Mouse (Mus musculus) MEL (cell line): ENCODE data around the gene Sox11. TPM values are rescaled to one million over a fixed set of nuclear protein-coding genes. Genes with fewer than 3 reads are reported as not detected.

Experiments used
- DNase-seq: peaks from one replicate; pipeline ENCODE4 v3.0.0; 2011; ENCODE audit warnings: low read depth, low spot score
- H3K27ac ChIP-seq: 2 replicates; pipeline ENCODE4 v1.5.1; 2012; ENCODE audit warnings: low read depth, mild to moderate bottlenecking, control low read depth, low read length, moderate library complexity; ENCODE audit not compliant: control insufficient read depth
- H3K27me3 ChIP-seq, 2 experiments: fragments of 150-350 bp in 1 of 2; sonication (generic) in 1 of 2; 2 replicates each; pipeline ENCODE4 v1.6.1; 2012; ENCODE audit warnings: low read length in 2 of 2, mild to moderate bottlenecking in 2 of 2, improper control_type of control experiment in 1 of 2, moderate library complexity in 1 of 2; ENCODE audit not compliant: insufficient read depth in 2 of 2, control insufficient read depth in 1 of 2
- H3K36me3 ChIP-seq, 2 experiments: 2 replicates each; pipeline ENCODE4 v1.6.1; 2012 to 2014; ENCODE audit warnings: low read length in 2 of 2, improper control_type of control experiment in 1 of 2, inconsistent platforms in 1 of 2, mild to moderate bottlenecking in 1 of 2; ENCODE audit not compliant: insufficient read depth in 2 of 2, control insufficient read depth in 1 of 2
- H3K4me1 ChIP-seq, 2 experiments: fragments of 150-350 bp in 1 of 2; sonication (generic) in 1 of 2; 2 replicates each; pipeline ENCODE4 v1.6.1; 2012; ENCODE audit warnings: low read length in 2 of 2, improper control_type of control experiment in 1 of 2, mild to moderate bottlenecking in 1 of 2; ENCODE audit not compliant: insufficient read depth in 2 of 2, control insufficient read depth in 1 of 2
- H3K4me3 ChIP-seq, 2 experiments: fragments of 150-350 bp in 1 of 2; sonication (generic) in 1 of 2; 2 replicates each; pipeline ENCODE4 v1.5.1; 2012; ENCODE audit warnings: low read depth in 2 of 2, low read length in 2 of 2, mild to moderate bottlenecking in 2 of 2, moderate library complexity in 2 of 2, control low read depth in 1 of 2, improper control_type of control experiment in 1 of 2; ENCODE audit not compliant: control insufficient read depth in 1 of 2, insufficient read depth in 1 of 2
- H3K79me2 ChIP-seq: 2 replicates; pipeline ENCODE4 v1.6.1; 2012; ENCODE audit warnings: mild to moderate bottlenecking, low read length, moderate library complexity; ENCODE audit not compliant: control insufficient read depth, poor library complexity, insufficient read depth
- H3K9ac ChIP-seq: 2 replicates; pipeline ENCODE4 v1.6.1; 2012; ENCODE audit warnings: low read depth, mild to moderate bottlenecking, control low read depth, low read length, moderate library complexity; ENCODE audit not compliant: control insufficient read depth, poor library complexity, severe bottlenecking
- H3K9me3 ChIP-seq: fragments of 150-350 bp; sonication (generic); replicated peaks from 2 replicates; pipeline ENCODE4 v1.6.1; 2012; ENCODE audit warnings: mild to moderate bottlenecking, low read length, improper control_type of control experiment, moderate library complexity; ENCODE audit not compliant: insufficient read depth
- CHD1 ChIP-seq: IDR thresholded peaks from 2 replicates; pipeline ENCODE4 v1.6.1; 2012; ENCODE audit warnings: low read depth, mild to moderate bottlenecking, inconsistent platforms, low read length, improper control_type of control experiment
- EP300 ChIP-seq, 2 experiments: IDR thresholded peaks; 2 replicates each; pipeline ENCODE4 v1.6.1; 2011; ENCODE audit warnings: improper control_type of control experiment in 2 of 2, low read length in 2 of 2, low read depth in 1 of 2, mild to moderate bottlenecking in 1 of 2
- HCFC1 ChIP-seq: IDR thresholded peaks from 2 replicates; pipeline ENCODE4 v1.6.1; 2012; ENCODE audit warnings: low read depth, mild to moderate bottlenecking, inconsistent platforms, low read length, improper control_type of control experiment, moderate library complexity
- MAZ ChIP-seq: IDR thresholded peaks from 2 replicates; pipeline ENCODE4 v1.6.1; 2012; ENCODE audit warnings: low read depth, mild to moderate bottlenecking, inconsistent platforms, low read length, improper control_type of control experiment
- NRF1 ChIP-seq: IDR thresholded peaks from 2 replicates; pipeline ENCODE4 v1.6.1; 2014; ENCODE audit warnings: low read depth, mild to moderate bottlenecking, inconsistent platforms, low read length, improper control_type of control experiment, moderate library complexity; ENCODE audit not compliant: poor library complexity, insufficient read depth, severe bottlenecking
- RAD21 ChIP-seq: IDR thresholded peaks from 2 replicates; pipeline ENCODE4 v1.6.1; 2011; ENCODE audit warnings: mild to moderate bottlenecking, low read depth, low read length, improper control_type of control experiment
- RCOR1 ChIP-seq: IDR thresholded peaks from 2 replicates; pipeline ENCODE4 v1.6.1; 2012; ENCODE audit warnings: low read depth, mild to moderate bottlenecking, inconsistent platforms, low read length, improper control_type of control experiment
- USF2 ChIP-seq, 2 experiments: IDR thresholded peaks; 2 replicates each; pipeline ENCODE4 v1.6.1; 2011 to 2012; ENCODE audit warnings: improper control_type of control experiment in 2 of 2, low read length in 2 of 2, borderline replicate concordance in 1 of 2, inconsistent platforms in 1 of 2, low read depth in 1 of 2, mild to moderate bottlenecking in 1 of 2; ENCODE audit not compliant: insufficient read depth in 1 of 2
- ZC3H11A ChIP-seq: IDR thresholded peaks from 2 replicates; pipeline ENCODE4 v1.6.1; 2012; ENCODE audit warnings: low read depth, mild to moderate bottlenecking, inconsistent platforms, low read length, improper control_type of control experiment
- ZKSCAN1 ChIP-seq: IDR thresholded peaks from 2 replicates; pipeline ENCODE4 v1.6.1; 2012; ENCODE audit warnings: low read depth, mild to moderate bottlenecking, inconsistent platforms, low read length, improper control_type of control experiment, moderate library complexity
- polyA plus RNA-seq, 2 experiments: library from polyadenylated mRNA; stranded (reverse) in 1 of 2; unstranded in 1 of 2; fragments of >175 nt in 1 of 2; fragments of >200 nt in 1 of 2; gene quantifications; 2 replicates each; pipeline versions ENCODE4 v1.2.1 to v1.2.4; 2012; ENCODE audit warnings: low replicate concordance in 2 of 2, low read depth in 1 of 2; ENCODE audit not compliant: insufficient read length in 2 of 2, insufficient read depth in 1 of 2, missing spikeins in 1 of 2
- total RNA-seq: library from RNA; depleted of rRNA; stranded (reverse); fragments of 300-350 nt; gene quantifications from 2 replicates; pipeline ENCODE4 v1.2.3, GENCODE M21; 2012

The Sox11 gene
- total and polyA plus RNA-seq, 3 experiments = not detected

DNA sequence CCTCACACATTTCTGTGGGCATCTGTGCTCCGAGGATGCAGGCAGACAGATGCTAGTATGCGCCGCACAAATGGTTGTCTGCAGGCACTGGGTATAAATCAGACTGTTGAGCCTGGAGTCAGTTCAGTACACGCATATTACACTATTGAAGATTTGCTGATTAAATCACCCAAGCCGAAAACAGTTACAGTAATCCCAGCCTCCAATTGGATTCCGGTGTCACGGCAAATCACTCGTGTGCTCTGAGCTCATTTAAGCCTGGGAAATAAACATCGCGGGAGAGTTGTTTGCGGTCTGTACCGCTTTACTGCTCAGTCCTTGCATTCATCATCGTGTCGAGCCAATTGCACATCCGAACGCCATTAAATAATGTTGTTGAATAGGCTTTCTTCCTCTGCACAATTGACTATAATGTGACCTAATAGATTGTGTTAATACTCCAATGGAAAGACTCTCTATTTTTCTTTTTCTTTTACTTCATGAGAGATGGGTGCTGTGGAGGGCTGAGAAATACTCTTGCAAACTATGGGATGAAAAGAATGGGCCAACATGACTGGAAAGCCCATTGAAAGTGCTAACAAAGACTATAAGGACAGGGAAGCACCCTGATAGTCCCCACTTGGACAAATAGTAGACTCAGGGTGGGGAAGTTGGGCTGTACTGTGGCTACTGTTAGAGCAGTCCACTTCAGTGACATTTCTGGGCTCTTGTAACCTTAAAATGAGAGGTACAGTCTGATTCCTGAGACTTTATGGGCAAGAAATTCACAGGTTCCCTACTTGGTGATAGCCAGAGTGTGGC lies 21.7 kb upstream of the Sox11 start:
- H3K9ac ChIP-seq = no peak overlapping the region
- TF ChIP-seq HCFC1 (no peak), NRF1 (no peak), CHD1 (no peak), USF2 (IDR thresholded peaks at IDR 0.05; ENCODE audit: borderline replicate concordance in 1 of 2, insufficient read depth in 1 of 2, low read depth in 1 of 2, low read length in 2 of 2) (no peak), MAZ (no peak), ZKSCAN1 (no peak), EP300 (IDR thresholded peaks at IDR 0.05; ENCODE audit: low read depth in 1 of 2, low read length in 2 of 2) (no peak)
- no peaks in the 10 kb centered on the region for H3K27me3 ChIP-seq
- H3K4me1 ChIP-seq = no peaks in the 10 kb centered on the region
- no peak overlapping the region for H3K4me3 ChIP-seq
- H3K36me3 ChIP-seq = no peaks in the 10 kb centered on the region
- H3K27ac ChIP-seq = no peak overlapping the region
- no peaks in the 10 kb centered on the region for H3K79me2 ChIP-seq
- no peaks in the 10 kb centered on the region for H3K9me3 ChIP-seq
- no peak for DNase-seq

DNA sequence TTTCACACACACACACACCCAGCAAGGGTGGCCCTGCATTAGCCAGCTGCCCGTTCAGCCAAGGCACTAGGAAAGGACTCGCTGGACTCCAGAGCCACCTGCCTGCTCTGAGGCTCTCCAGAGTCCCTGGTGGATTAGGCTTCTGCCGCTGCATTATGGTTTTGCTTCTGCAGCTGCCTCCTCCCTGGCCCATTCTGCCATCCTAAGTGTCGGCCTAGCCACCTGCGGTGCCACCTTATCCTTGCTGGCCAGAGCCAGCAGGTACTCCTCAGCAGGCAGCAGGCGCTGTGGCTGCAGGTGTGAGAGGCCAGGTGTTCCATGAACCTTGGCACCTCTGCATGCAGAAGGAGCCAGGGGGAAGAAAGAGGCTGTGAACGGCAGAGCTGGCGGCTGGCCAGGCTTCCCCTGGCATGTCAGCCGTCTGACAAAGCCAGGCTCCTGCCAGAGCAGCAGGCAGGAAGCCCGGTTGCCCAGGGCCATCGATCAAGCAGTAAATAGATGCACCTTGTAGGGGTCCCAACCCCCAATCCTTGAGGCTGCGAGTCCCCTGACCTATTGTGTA lies 14.8 kb upstream of the Sox11 start:
- no peaks in the 10 kb centered on the region for H3K79me2 ChIP-seq
- H3K4me1 ChIP-seq = no peaks in the 10 kb centered on the region
- no peaks in the 10 kb centered on the region for H3K27me3 ChIP-seq
- DNase-seq = no peak
- no peak overlapping the region for H3K27ac ChIP-seq
- no peak overlapping the region for H3K9ac ChIP-seq
- H3K9me3 ChIP-seq = no peaks in the 10 kb centered on the region
- no peak for TF ChIP-seq USF2 (IDR thresholded peaks at IDR 0.05; ENCODE audit: borderline replicate concordance in 1 of 2, insufficient read depth in 1 of 2, low read depth in 1 of 2, low read length in 2 of 2)
- no peak for TF ChIP-seq RCOR1
- no peak for TF ChIP-seq ZC3H11A
- TF ChIP-seq, all 39 proteins: peak for 0
- H3K4me3 ChIP-seq = no peak overlapping the region
- no peaks in the 10 kb centered on the region for H3K36me3 ChIP-seq

GRCm38 (mm10) chr12:27356571-27356970 lies 14.2 kb upstream of the Sox11 start:
- no peak for TF ChIP-seq NRF1
- no peak for TF ChIP-seq RAD21
- TF ChIP-seq, all 39 proteins: peak for 0
- H3K4me1 ChIP-seq = no peaks in the 10 kb centered on the region
- H3K9ac ChIP-seq = no peak overlapping the region
- H3K27ac ChIP-seq = no peak overlapping the region
- H3K79me2 ChIP-seq = no peaks in the 10 kb centered on the region
- H3K36me3 ChIP-seq = no peaks in the 10 kb centered on the region
- H3K9me3 ChIP-seq = no peaks in the 10 kb centered on the region
- DNase-seq = no peak
- H3K4me3 ChIP-seq = no peak overlapping the region
- no peaks in the 10 kb centered on the region for H3K27me3 ChIP-seq
